Mouse (Mus musculus) spleen, postnatal 14 days (tissue): ENCODE data around the gene Gdf9.

Experiments used
- DNase-seq, 2 experiments: peaks; one replicate each; pipeline ENCODE4 v3.0.0; 2021 to 2022; ENCODE audit warnings: low spot score in 2 of 2

The Gdf9 gene

DNA sequence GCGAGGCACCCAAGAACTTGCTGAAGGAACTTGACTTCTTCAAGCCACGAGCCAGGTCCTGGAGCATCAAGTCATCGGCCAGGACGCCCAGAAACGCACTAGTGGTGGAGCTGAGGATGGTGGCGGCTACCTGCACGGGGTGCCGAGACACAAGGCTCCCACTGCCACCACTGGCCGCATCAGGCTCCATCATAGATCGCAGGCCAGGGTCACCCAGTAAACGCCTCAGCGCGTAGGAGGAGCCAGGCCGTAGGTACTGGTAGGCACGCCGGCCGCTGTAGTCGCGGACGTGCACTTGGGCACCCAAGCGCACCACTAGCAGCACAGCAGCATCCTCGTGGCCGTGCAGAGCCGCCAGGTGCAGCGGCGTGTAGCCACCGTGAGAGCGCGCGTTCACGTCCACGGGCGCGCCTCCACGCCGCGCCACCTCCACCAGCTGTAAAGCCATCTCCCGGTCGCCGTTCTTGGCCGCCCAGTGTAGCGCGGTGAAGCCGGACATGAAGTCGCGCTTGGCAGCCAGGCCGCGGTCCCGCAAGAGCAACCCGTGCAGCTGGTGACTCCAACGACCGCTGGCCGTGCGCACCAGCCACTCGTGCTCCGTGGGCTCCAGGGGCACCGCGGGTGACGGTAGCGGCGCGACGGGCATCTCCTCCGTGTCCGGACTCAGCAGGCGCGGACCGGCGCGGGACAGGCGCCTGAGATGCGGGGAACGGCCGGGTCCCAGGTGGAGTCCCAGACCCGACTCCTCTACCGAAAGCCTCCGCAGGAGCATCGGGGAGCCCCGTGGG, 47.8 kb downstream of the Gdf9 start:
- DNase-seq: peak; percentile 14 to 19

DNA sequence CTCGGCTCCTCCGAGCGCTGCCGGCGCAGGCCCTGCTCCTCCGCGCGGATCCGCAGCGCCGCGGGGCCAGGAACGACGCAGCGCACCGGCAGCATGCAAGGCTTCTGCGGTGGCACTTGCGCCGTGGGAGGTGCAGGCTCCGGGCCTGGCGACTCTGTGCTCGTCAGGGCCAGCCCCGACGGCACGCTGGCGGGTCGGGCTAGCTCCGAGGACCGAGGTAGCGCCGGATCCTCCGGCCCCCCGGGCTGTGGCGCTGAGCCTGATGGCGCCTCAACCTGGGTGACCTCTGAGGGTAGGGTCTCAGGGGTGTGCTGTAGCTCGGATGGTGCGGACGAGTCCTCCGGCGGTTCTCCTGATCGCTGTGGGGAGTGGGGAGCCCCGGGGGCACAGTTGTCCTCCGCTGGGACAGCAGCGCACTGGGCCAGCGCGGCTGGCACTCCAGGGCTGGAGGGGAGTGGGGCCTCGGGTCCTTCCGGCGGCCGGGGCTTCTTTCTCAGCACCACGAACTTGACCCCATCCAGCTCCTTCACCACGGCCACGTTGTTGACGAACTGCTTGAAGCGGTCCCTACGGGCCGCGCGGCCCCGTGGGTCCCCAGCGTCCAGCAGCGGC, 48.5 kb downstream of the Gdf9 start:
- peak; percentile 14 to 17 for DNase-seq

DNA sequence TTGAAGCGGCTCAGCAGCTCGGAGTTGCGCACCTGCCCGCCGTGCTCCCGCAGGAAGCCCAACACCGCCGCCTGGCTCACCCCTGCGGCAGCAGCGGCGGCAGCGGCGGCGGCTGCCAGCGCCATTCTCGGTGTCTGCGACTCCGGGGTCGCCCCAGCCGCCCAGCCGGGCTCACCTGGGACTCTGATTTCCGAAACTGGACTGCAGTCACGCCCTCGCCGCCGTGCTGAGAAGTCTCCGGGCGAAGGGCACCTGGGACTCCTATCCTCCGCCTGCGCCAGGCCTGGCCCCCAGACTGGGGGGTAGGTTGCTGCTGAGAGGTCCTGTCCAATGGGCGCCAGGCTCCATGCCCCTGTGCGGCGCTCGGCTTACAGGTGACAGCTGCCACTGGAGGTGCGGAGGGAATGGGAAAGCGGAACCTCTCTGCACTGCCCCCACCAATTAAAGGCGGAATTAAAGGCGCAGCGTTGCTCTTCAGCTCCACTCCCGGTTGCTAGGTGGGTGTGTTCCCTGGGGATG, 49.0 kb downstream of the Gdf9 start, which contains the start of the genes Gm9945 and Sowaha:
TSS of gene Gm9945 (plus strand) at position 384 of the 519 bp plus-strand sequence.
TSS of gene Sowaha (minus strand) at position 492 of the 519 bp plus-strand sequence.
- peak; percentile 44 to 47 for DNase-seq

DNA sequence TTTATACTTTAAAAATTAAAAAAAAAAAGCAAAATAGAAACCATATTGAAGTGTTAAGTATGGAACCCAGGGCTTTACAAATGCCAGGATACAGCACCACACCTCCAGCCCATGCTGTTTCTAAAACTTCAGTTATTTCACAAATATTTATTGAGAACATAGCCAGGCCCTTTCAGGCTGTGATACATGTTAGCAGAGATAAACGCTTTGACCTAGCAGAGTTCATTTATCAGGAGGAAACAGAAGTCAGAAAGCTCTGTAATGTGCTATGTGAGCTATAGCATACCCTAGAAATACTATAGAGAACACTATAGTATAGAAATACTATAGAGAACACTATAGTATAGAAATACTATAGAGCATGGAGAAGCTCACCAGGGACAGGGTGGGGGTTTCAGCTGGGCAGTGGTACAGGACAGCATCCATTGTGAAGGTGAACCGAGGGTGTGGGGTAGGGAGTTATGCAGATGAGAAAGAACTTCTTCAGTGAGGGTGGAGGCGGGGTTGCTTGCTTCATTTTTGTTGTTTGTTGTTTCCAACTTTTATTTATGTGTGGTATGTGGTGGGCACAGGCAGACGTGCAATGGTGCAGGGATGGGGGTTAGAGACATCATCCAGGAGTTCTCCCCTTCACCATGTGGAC, 50.4 kb downstream of the Gdf9 start:
- no peak for DNase-seq

DNA sequence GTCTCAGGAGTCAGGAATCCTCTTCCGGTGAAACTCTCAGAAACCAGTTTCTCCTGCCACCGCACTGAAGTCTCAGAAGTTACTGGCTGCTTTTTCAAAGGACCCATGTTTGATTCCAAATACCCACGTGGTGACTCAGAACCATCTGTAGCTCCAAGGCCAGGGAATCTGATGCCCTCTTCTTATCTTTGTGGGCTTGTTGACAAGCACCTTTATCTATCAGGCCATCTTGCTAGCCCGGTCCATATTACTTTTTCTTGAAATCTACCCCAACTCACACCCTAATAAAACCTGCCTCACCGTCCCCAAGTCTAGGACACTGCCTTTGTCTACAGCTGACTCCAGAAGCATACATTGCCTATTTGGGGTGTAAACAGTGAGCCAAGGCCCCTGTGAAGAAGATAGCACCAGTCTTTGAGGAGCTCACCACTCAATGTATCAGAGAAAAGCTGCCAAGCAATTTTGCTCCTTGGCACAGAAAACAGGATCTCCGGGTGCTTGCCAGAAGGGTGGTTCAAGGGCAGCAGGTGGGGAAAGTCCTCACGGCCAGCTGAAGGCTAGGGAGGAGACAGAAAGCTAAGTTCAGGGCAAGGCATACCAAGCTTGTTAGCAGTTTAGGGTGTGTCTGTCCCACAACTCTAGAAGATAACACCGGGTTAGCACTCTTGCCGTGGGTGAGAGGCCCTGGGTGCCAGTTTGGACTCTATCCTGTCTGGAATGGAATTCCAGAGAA, 52.5 kb downstream of the Gdf9 start:
- DNase-seq: peak; percentile 28 to 29

DNA sequence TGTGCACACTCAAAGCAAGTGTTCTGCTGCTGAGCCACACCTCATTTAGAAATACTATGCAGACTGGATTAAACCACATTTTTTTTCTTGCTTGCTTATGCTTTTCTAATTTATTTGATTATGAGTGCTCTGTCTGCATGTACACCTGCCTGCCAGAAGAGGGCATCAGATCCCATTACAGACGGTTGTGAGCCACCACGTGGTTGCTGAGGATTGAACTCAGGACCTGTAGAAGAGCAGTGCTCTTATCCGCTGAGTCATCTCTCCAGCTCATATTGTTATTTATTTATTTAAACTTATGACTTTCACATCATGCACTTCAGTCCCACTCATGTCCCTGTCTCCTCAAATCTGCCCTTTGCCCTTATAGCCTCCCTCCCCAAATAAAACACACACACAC, 54.9 kb downstream of the Gdf9 start:
- no peak for DNase-seq

DNA sequence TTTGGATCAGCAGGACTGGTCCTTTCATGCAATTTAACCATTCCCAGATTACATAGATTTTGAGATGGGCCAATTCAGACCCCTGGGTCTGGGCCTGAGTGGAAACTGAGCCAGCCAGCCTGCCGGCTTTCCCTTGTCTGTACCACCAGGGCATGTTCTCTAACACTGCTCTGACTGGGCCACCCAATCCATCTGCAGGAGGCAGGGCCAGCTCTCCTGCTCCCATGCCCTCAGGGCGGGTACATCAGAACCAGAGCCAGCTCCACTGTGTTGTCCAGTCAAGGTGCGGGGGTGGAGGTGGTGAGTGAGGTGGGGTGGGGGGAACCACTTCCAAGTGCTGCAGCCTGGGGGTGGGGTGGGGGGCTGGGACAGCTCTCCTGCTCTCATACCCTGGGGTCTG, 55.5 kb downstream of the Gdf9 start:
- no peak for DNase-seq

DNA sequence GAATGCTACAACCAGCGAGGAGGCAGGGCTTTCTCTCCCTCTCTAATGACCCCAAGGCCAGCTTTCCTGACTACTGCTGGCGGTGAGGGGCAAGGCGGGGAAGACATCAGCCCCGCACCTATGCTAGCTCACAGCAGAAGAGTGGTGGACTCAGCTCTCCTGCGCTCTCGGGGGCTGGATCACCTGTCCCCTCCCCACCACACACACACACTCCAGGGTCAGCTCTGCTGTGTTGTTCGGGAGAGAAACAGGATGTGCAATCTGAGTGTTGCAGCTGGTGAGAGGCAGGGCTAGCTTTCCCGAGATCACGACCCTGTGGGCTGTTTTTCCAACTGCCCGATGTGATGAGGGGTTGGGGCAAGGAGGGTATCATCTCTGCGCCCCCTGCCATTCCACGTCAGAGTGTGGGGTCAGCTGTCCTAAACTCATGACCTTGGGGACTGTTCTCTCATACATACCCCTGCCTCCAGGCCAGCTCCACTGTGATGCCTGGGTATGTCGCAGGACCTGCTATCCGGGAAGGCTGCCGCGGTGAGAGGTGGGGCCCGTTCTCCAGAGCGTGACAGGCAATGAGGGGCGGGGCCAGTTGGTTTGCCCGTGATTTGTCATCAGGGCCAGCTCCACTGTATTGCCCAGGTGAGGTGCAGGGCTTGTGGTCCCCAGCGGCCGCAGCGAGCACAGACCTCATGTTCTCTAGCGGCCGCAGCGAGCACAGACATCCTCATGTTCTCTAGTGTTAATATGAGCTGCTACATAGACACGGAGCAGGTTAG, 56.2 kb downstream of the Gdf9 start:
- no peak for DNase-seq
